Comparison of ENCODE assay signal across 10 mouse cellular contexts in genomic region chr16:21296786-21297185, GRCm38 (mm10).
"Had no signal": no experiment of that assay in that cellular context is flagged by ENCODE, and none has a peak within 500 bp of the region (broad histone marks: within the 10 kb centered on the region; RNA-seq: fewer than 3 reads in every experiment).

No protein-coding gene starts in this region.

- ATAC-seq: liver, embryonic 12.5 days had no signal

- H3K4me2 ChIP-seq: kidney, embryonic 15.5 days; liver, embryonic 12.5 days; lung, embryonic 14.5 days; midbrain, embryonic 11.5 days; midbrain, embryonic 15.5 days had no signal

- H3K27me3 ChIP-seq: midbrain, embryonic 15.5 days had no signal

- DNase-seq: kidney, adult 2 months; kidney, postnatal 14 days; left cerebral cortex, postnatal 4 days; right cerebral cortex, postnatal 25 days; thymus, postnatal 4 days had no signal

- H3K36me3 ChIP-seq: kidney, embryonic 15.5 days; liver, embryonic 12.5 days; midbrain, embryonic 15.5 days had no signal

- H3K9ac ChIP-seq: kidney, embryonic 15.5 days; liver, embryonic 12.5 days; lung, embryonic 14.5 days; midbrain, embryonic 15.5 days had no signal

- H3K9me3 ChIP-seq: kidney, embryonic 15.5 days; liver, embryonic 12.5 days; midbrain, embryonic 15.5 days had no signal

- H3K4me3 ChIP-seq: kidney, embryonic 15.5 days; liver, embryonic 12.5 days; midbrain, embryonic 15.5 days had no signal

- H3K27ac ChIP-seq: kidney, embryonic 15.5 days; liver, embryonic 12.5 days; midbrain, embryonic 15.5 days had no signal
